Comparison of ENCODE assay signal across 8 mouse cellular contexts in genomic region chr11:75190371-75190724, GRCm38 (mm10). TPM values are rescaled to one million over a fixed set of nuclear protein-coding genes. Genes with fewer than 3 reads are reported as not detected.
DNase-seq lines count a peak whose midpoint lies in the region; ATAC-seq and TF ChIP-seq lines count a peak whose summit lies in the region.

No protein-coding gene starts in this region.

- H3K4me1 ChIP-seq in ES-Bruce4 (ENCODE audit: control insufficient read depth, insufficient read depth, low read length): no peaks in the 10 kb centered on the region
- peaks cover 59% of the 10 kb centered on the region for H3K4me1 ChIP-seq in heart, embryonic 15.5 days (replicated peaks)
- peaks cover 46% of the 10 kb centered on the region for H3K4me1 ChIP-seq in lung, embryonic 15.5 days

- H3K36me3 ChIP-seq in ES-Bruce4 (ENCODE audit: control insufficient read depth, insufficient read depth, low read length, poor library complexity, severe bottlenecking): no peaks in the 10 kb centered on the region
- peaks cover 2% of the 10 kb centered on the region; the same call in 1 of the 2 replicates for H3K36me3 ChIP-seq in heart, embryonic 15.5 days
- no peaks in the 10 kb centered on the region for H3K36me3 ChIP-seq in lung, embryonic 15.5 days

- peak; percentile 69 for TF ChIP-seq EP300 in ES-Bruce4 (IDR thresholded peaks at IDR 0.05; ENCODE audit: insufficient read depth, low read depth, low read length)

- H3K9ac ChIP-seq in ES-Bruce4 (ENCODE audit: low read depth, poor library complexity, severe bottlenecking): peak overlapping the region; percentile 66
- peak overlapping the region; percentile 70 for H3K9ac ChIP-seq in heart, embryonic 15.5 days
- H3K9ac ChIP-seq in lung, embryonic 15.5 days: peak overlapping the region; percentile 56

- H3K27ac ChIP-seq in ES-Bruce4 (ENCODE audit: insufficient read depth, low read length): no peak overlapping the region
- H3K27ac ChIP-seq in heart, embryonic 15.5 days: peak overlapping the region; percentile 51
- H3K27ac ChIP-seq in lung, embryonic 15.5 days: no peak overlapping the region

- WGBS in heart, embryonic 15.5 days: under 1% methylated on average over 24 of the region's 24 CpGs
- under 1% methylated on average over 24 of the region's 24 CpGs for WGBS in lung, embryonic 15.5 days

- peak; percentile 15 for TF ChIP-seq POLR2A in ES-Bruce4 (IDR thresholded peaks at IDR 0.05; ENCODE audit: insufficient read depth, low read length)

- peak overlapping the region; percentile 89 for H3K4me2 ChIP-seq in heart, embryonic 15.5 days
- H3K4me2 ChIP-seq in lung, embryonic 15.5 days: peak overlapping the region; percentile 87

- peaks cover 7% of the 10 kb centered on the region; the same call in 1 of the 2 replicates for H3K27me3 ChIP-seq in ES-Bruce4 (ENCODE audit: control insufficient read depth, insufficient read depth, low read length, poor library complexity, severe bottlenecking)
- peaks cover 20% of the 10 kb centered on the region for H3K27me3 ChIP-seq in heart, embryonic 15.5 days
- peaks cover 39% of the 10 kb centered on the region for H3K27me3 ChIP-seq in lung, embryonic 15.5 days

- DNase-seq in c-Kit-positive CD71-negative TER-119-negative erythroid progenitor cells, embryonic 14.5 days (ENCODE audit: low read depth): peak; percentile 89
- DNase-seq in fat pad, adult 2 months (ENCODE audit: extremely low read depth, low read depth, low spot score): peak; percentile 43
- peak; percentile 90 for DNase-seq in kidney, postnatal 14 days
- DNase-seq in thymus, adult 18-20 months: peak; percentile 71 to 76

- TF ChIP-seq CTCF in ES-Bruce4 (IDR thresholded peaks at IDR 0.05; ENCODE audit: low read depth, low read length): peak; percentile 9

- no peaks in the 10 kb centered on the region for H3K9me3 ChIP-seq in ES-Bruce4 (replicated peaks; ENCODE audit: control insufficient read depth, insufficient read depth, low read length, poor library complexity, severe bottlenecking)
- H3K9me3 ChIP-seq in heart, embryonic 15.5 days (replicated peaks): no peaks in the 10 kb centered on the region
- H3K9me3 ChIP-seq in lung, embryonic 15.5 days: no peaks in the 10 kb centered on the region

- ATAC-seq in heart, embryonic 15.5 days (replicated peaks; ENCODE audit: insufficient number of reproducible peaks, insufficient read depth, low FRiP score, low read depth): peak; percentile 65
- ATAC-seq in lung, embryonic 15.5 days (ENCODE audit: borderline replicate concordance, extremely low read depth, low FRiP score, low TSS enrichment): peak; percentile 74; the same call in 1 of the 2 replicates
- ATAC-seq in neutrophil, adult 5-6 weeks (ENCODE audit: extremely low read depth, insufficient number of reproducible peaks, low FRiP score, poor library complexity, severe bottlenecking): peak; percentile 84

- H3K4me3 ChIP-seq in ES-Bruce4 (ENCODE audit: low read depth, low read length): peak overlapping the region; percentile 99
- peak overlapping the region; percentile 67 for H3K4me3 ChIP-seq in heart, embryonic 15.5 days
- peak overlapping the region; percentile 69 for H3K4me3 ChIP-seq in lung, embryonic 15.5 days

RNA-seq across cellular contexts. Expression of gene Dph1, which starts 0.7 kb away (rescaled TPM):
- polyA plus RNA-seq in ES-Bruce4 (2011; ENCODE audit: insufficient read depth, insufficient read length, low read depth, missing spikeins): 11.9 and 16.6 TPM in 2 replicates
- polyA plus RNA-seq in heart, embryonic 15.5 days (2015; fragmentation: Nextera tagmentation; extraction: Ambion mirVana): 17.2 and 20.5 TPM in 2 replicates
- polyA plus RNA-seq in lung, embryonic 15.5 days (2015; fragmentation: Nextera tagmentation; extraction: Ambion mirVana): 20.4 and 21.0 TPM in 2 replicates
- 3.4 and 6.6 TPM in 2 replicates for total RNA-seq in neutrophil, adult 5-6 weeks (2017)

RNA-seq across cellular contexts. Expression of gene Rtn4rl1, which starts 3.2 kb away (rescaled TPM):
- 0.96 and 1.6 TPM in 2 replicates for polyA plus RNA-seq in ES-Bruce4 (2011; ENCODE audit: insufficient read depth, insufficient read length, low read depth, missing spikeins)
- 12.4 and 13.1 TPM in 2 replicates for polyA plus RNA-seq in heart, embryonic 15.5 days (2015; fragmentation: Nextera tagmentation; extraction: Ambion mirVana)
- polyA plus RNA-seq in lung, embryonic 15.5 days (2015; fragmentation: Nextera tagmentation; extraction: Ambion mirVana): 1.8 and 3.3 TPM in 2 replicates
- total RNA-seq in neutrophil, adult 5-6 weeks (2017): 0.47 and 0.61 TPM in 2 replicates

RNA-seq across cellular contexts. Expression of gene Ovca2, which starts 11.7 kb away (rescaled TPM):
- polyA plus RNA-seq in ES-Bruce4 (2011; ENCODE audit: insufficient read depth, insufficient read length, low read depth, missing spikeins): 13.1 and 14.2 TPM in 2 replicates
- polyA plus RNA-seq in heart, embryonic 15.5 days (2015; fragmentation: Nextera tagmentation; extraction: Ambion mirVana): 14.4 and 17.5 TPM in 2 replicates
- 25.5 and 26.2 TPM in 2 replicates for polyA plus RNA-seq in lung, embryonic 15.5 days (2015; fragmentation: Nextera tagmentation; extraction: Ambion mirVana)
- total RNA-seq in neutrophil, adult 5-6 weeks (2017): 8.2 and 13.4 TPM in 2 replicates

RNA-seq across cellular contexts. Expression of gene Hic1, which starts 21.0 kb away (rescaled TPM):
- polyA plus RNA-seq in ES-Bruce4 (2011; ENCODE audit: insufficient read depth, insufficient read length, low read depth, missing spikeins): 0.28 and 0.38 TPM in 2 replicates
- 11.0 and 18.0 TPM in 2 replicates for polyA plus RNA-seq in heart, embryonic 15.5 days (2015; fragmentation: Nextera tagmentation; extraction: Ambion mirVana)
- 20.1 and 21.7 TPM in 2 replicates for polyA plus RNA-seq in lung, embryonic 15.5 days (2015; fragmentation: Nextera tagmentation; extraction: Ambion mirVana)
- total RNA-seq in neutrophil, adult 5-6 weeks (2017): 0.35 and 0.61 TPM in 2 replicates
